Mouse (Mus musculus): Measurements from ENCODE around the gene Srf. TPM values are rescaled to one million over a fixed set of nuclear protein-coding genes. Genes with fewer than 3 reads are reported as not detected.

Gene Srf
- polyA plus RNA-seq, 1 experiment from 2014 or later = 10.7 TPM

DNA sequence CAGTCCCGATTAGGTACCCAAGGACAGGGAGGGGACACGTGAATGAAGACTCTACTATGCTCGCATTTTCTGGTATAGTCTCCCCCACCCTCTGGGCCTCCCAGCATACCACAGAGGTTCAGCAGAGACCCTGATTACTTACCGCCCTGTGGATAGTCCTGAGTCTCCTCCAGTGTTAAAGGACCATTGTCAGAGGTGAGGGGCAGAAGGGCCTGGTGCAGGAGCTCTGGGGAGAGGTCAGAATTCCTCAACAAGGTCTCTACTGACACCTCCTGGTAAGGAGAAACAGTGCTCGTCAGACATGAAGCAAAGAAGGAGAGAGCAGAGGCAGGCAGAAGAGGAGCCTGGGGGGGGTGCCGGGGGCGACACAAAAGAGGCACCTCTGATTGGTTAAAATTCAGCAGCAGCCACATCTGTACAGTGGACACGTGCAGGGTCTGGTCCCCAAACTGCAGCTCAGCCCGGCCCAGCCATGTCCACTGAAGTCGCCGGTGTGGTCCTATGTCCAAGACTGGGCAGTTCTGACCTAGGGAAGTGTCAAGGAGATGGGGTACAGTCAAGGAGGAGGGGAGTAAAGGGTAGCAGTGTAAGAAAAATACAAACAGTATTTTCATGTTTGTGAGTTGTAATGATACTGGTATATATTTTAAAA, 44.8 kb downstream of the Srf start:
- no peak overlapping the region for H3K9ac ChIP-seq
- 45% methylated on average over 11 of the region's 11 CpGs for WGBS
- 0 out of 2 replicates have a peak, but pooled peaks have one; percentile 35 for ATAC-seq (ENCODE audit: borderline replicate concordance, extremely low read depth, low FRiP score, low TSS enrichment)

GRCm38 (mm10) chr17:46505617-46506016, 50.4 kb downstream of the Srf start:
- Histone ChIP-seq H3K4me3 (no peak overlapping the region), H3K4me2 (no peak overlapping the region), H3K27ac (no peak overlapping the region), H3K36me3 (no peaks in the 10 kb centered on the region), H3K27me3 (no peaks in the 10 kb centered on the region), H3K9me3 (no peaks in the 10 kb centered on the region), H3K4me1 (no peaks in the 10 kb centered on the region), H3K9ac (no peak overlapping the region)
- 83% methylated on average over 3 of the region's 3 CpGs for WGBS
- ATAC-seq (ENCODE audit: borderline replicate concordance, extremely low read depth, low FRiP score, low TSS enrichment) = no peak

More for the DNA sequence above, 44.8 kb downstream of the Srf start:
- no peaks in the 10 kb centered on the region for H3K27me3 ChIP-seq
- no peaks in the 10 kb centered on the region for H3K9me3 ChIP-seq
- no peak overlapping the region for H3K4me2 ChIP-seq
- H3K4me1 ChIP-seq = no peaks in the 10 kb centered on the region
- H3K27ac ChIP-seq = no peak overlapping the region
- no peak overlapping the region for H3K4me3 ChIP-seq
- no peaks in the 10 kb centered on the region for H3K36me3 ChIP-seq

DNA sequence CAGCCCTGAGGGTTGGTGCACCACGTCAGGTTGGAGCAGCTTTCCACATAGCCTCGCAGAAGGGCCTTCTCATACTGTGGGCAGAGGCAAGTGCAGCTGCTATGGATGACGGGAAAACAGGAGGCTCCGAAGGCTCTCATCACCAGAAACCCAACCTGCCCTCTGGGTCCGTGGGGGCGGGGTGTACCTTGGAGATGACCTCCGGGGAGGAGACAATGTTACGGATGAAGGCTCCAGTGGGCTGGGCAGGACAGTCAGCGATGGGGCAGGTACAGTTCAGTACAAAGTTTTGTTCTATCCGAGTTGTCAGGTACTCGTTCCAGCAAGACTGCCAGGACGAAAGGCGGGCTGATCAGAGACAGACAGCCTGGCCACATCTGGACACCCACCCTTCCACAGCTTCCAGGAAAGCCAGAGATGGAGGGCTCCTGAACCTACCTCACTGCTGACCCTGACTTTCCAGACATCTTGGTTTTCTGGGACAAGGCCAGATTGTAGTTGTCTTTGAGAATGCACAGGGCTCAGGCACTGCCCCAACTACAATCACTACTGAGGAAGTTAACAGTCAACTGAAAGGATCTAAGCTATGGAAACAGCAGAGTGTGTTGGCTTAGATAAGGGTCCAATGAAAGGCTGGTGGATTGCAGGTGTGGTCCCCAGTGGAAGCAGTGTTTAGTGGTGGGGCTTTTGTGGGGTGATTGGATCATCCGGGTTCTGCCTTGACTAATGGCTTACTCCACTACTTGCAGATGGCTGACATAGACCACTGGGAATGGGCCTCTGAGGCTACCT, 51.9 kb downstream of the Srf start:
- Histone ChIP-seq H3K4me1 (no peaks in the 10 kb centered on the region), H3K9ac (no peak overlapping the region), H3K9me3 (no peaks in the 10 kb centered on the region), H3K27ac (no peak overlapping the region), H3K36me3 (no peaks in the 10 kb centered on the region; the same call in none of the 2 replicates), H3K27me3 (no peaks in the 10 kb centered on the region), H3K4me2 (no peak overlapping the region), H3K4me3 (no peak overlapping the region)
- 70% methylated on average over 14 of the region's 14 CpGs for WGBS
- no peak for ATAC-seq (ENCODE audit: borderline replicate concordance, extremely low read depth, low FRiP score, low TSS enrichment)

GRCm38 (mm10) chr17:46502775-46503174, 53.2 kb downstream of the Srf start:
- 87% methylated on average over 2 of the region's 2 CpGs for WGBS

More at GRCm38 (mm10) chr17:46502775-46503174, 53.2 kb downstream of the Srf start:
- Histone ChIP-seq H3K4me3 (no peak overlapping the region), H3K9ac (no peak overlapping the region), H3K9me3 (no peaks in the 10 kb centered on the region), H3K36me3 (no peaks in the 10 kb centered on the region; the same call in none of the 2 replicates), H3K4me1 (peaks cover under 1% of the 10 kb centered on the region; the same call in 1 of the 2 replicates), H3K27me3 (no peaks in the 10 kb centered on the region), H3K4me2 (no peak overlapping the region), H3K27ac (no peak overlapping the region)
- no peak for ATAC-seq (ENCODE audit: borderline replicate concordance, extremely low read depth, low FRiP score, low TSS enrichment)

Small RNAs within 50 kb of the gene (microRNA-seq; reads per million reads assigned to microRNA genes)
- not detected for gene Mir6976

Other genes starting within 250 kb of the Srf start
- gene Abcc10, start 227.8 kb downstream of the Srf start, polyA plus RNA-seq (2015; fragmentation: Nextera tagmentation; extraction: Ambion mirVana) = 3.9 and 5.3 TPM in 2 replicates
- 8.9 and 9.8 TPM in 2 replicates for gene Zfp318, start 172.4 kb downstream of the Srf start, polyA plus RNA-seq (2015; fragmentation: Nextera tagmentation; extraction: Ambion mirVana)
- gene Crip3, start 127.2 kb downstream of the Srf start, polyA plus RNA-seq (2015; fragmentation: Nextera tagmentation; extraction: Ambion mirVana) = 1.7 and 7.8 TPM in 2 replicates
- gene Slc22a7, start 117.7 kb downstream of the Srf start, polyA plus RNA-seq (2015; fragmentation: Nextera tagmentation; extraction: Ambion mirVana) = 0.29 TPM in 1 of 2 replicates, not detected in the other
- 0.04 and 0.11 TPM in 2 replicates for gene Ttbk1, start 68.5 kb downstream of the Srf start, polyA plus RNA-seq (2015; fragmentation: Nextera tagmentation; extraction: Ambion mirVana)
- 43.0 and 51.3 TPM in 2 replicates for gene Dnph1, start 59.5 kb downstream of the Srf start, polyA plus RNA-seq (2015; fragmentation: Nextera tagmentation; extraction: Ambion mirVana)
- gene Cul9, start 9.8 kb downstream of the Srf start, polyA plus RNA-seq (2015; fragmentation: Nextera tagmentation; extraction: Ambion mirVana) = 2.9 and 3.4 TPM in 2 replicates
- 134 and 142 TPM in 2 replicates for gene Ptk7, start 73.3 kb upstream of the Srf start, polyA plus RNA-seq (2015; fragmentation: Nextera tagmentation; extraction: Ambion mirVana)
- 24.9 and 25.8 TPM in 2 replicates for gene Klc4, start 89.8 kb upstream of the Srf start, polyA plus RNA-seq (2015; fragmentation: Nextera tagmentation; extraction: Ambion mirVana)
- 106 TPM in 2 replicates for gene Mrpl2, start 90.1 kb upstream of the Srf start, polyA plus RNA-seq (2015; fragmentation: Nextera tagmentation; extraction: Ambion mirVana)
- 48.2 and 49.5 TPM in 2 replicates for gene Cul7, start 94.2 kb upstream of the Srf start, polyA plus RNA-seq (2015; fragmentation: Nextera tagmentation; extraction: Ambion mirVana)
- gene Rrp36, start 118.2 kb upstream of the Srf start, polyA plus RNA-seq (2015; fragmentation: Nextera tagmentation; extraction: Ambion mirVana) = 55.1 and 56.2 TPM in 2 replicates
- gene Mea1, start 122.6 kb upstream of the Srf start, polyA plus RNA-seq (2015; fragmentation: Nextera tagmentation; extraction: Ambion mirVana) = 128 and 134 TPM in 2 replicates
- gene Klhdc3, start 124.7 kb upstream of the Srf start, polyA plus RNA-seq (2015; fragmentation: Nextera tagmentation; extraction: Ambion mirVana) = 117 and 122 TPM in 2 replicates
- 96.0 and 102 TPM in 2 replicates for gene Ppp2r5d, start 148.9 kb upstream of the Srf start, polyA plus RNA-seq (2015; fragmentation: Nextera tagmentation; extraction: Ambion mirVana)
- 27.7 and 28.6 TPM in 2 replicates for gene Pex6, start 155.3 kb upstream of the Srf start, polyA plus RNA-seq (2015; fragmentation: Nextera tagmentation; extraction: Ambion mirVana)
- 1.3 and 1.8 TPM in 2 replicates for gene Gnmt, start 173.0 kb upstream of the Srf start, polyA plus RNA-seq (2015; fragmentation: Nextera tagmentation; extraction: Ambion mirVana)
- gene Cnpy3, start 196.0 kb upstream of the Srf start, polyA plus RNA-seq (2015; fragmentation: Nextera tagmentation; extraction: Ambion mirVana) = 83.0 and 83.6 TPM in 2 replicates
- 1.3 and 8.2 TPM in 2 replicates for gene Ptcra, start 207.5 kb upstream of the Srf start, polyA plus RNA-seq (2015; fragmentation: Nextera tagmentation; extraction: Ambion mirVana)
- 62.2 and 63.9 TPM in 2 replicates for gene 2310039H08Rik, start 216.5 kb upstream of the Srf start, polyA plus RNA-seq (2015; fragmentation: Nextera tagmentation; extraction: Ambion mirVana)
- 171 and 175 TPM in 2 replicates for gene Rpl7l1, start 226.5 kb upstream of the Srf start, polyA plus RNA-seq (2015; fragmentation: Nextera tagmentation; extraction: Ambion mirVana)

All from lung, embryonic 15.5 days (tissue).